Mouse (Mus musculus): Measurements from ENCODE around the gene Meis1. TPM values are rescaled to one million over a fixed set of nuclear protein-coding genes. Genes with fewer than 3 reads are reported as not detected.

Gene Meis1
- polyA plus RNA-seq, 1 experiment = 68.8 TPM

DNA sequence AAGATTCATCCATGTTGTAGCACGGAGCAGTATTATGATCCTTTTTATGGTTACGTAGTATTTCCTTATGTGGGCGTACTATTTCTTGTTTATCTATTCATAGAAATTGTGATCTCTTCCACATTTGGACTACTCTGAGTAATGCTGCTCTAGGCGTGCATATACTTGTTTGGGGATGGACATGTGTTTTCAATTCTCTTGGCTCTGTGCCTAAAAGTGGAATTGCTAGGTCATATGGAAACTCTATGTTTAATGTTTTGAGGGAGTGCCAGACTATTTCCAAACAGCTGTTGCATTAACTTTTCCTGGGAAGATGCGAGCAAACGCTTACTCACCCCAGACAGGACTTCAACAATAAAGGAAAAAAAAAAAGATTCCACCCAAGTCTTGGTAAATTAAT, 173.3 kb downstream of the Meis1 start:
- peak; percentile 6 for DNase-seq (ENCODE audit: low read depth)
- no peak for TF ChIP-seq POLR2A (IDR thresholded peaks at IDR 0.05; ENCODE audit: borderline replicate concordance, extremely low read depth, insufficient read depth, insufficient read length, poor library complexity, severe bottlenecking)
- no peak for TF ChIP-seq CTCF (IDR thresholded peaks at IDR 0.05; ENCODE audit: borderline replicate concordance, extremely low read depth, insufficient read depth, insufficient read length)

DNA sequence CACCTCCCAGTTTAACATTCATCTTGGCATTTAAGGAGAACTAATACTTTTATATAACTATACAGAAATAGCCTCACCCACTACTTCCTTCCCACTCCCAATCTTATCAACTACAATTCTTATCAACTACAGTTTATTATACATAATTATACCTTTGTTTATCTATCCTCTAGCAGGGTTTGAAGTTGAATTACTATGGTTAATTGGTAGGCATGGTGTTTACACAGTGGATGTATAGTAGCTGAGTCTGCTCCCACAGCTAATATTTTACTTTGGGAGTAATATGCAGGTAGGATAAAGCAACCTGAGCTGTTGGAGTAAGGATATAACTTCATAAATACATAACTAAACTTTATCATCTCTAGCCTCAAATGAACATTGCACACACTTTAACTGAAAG, 188.7 kb downstream of the Meis1 start:
- DNase-seq (ENCODE audit: low read depth) = no peak
- TF ChIP-seq POLR2A (IDR thresholded peaks at IDR 0.05; ENCODE audit: borderline replicate concordance, extremely low read depth, insufficient read depth, insufficient read length, poor library complexity, severe bottlenecking) = no peak
- no peak for TF ChIP-seq CTCF (IDR thresholded peaks at IDR 0.05; ENCODE audit: borderline replicate concordance, extremely low read depth, insufficient read depth, insufficient read length)
